Mouse (Mus musculus): ENCODE results near the gene Atp6v1e1.

- TF ChIP-seq CTCF (IDR thresholded peaks at IDR 0.05; ENCODE audit: control insufficient read depth, insufficient read depth, low read length), result no peak
- TF ChIP-seq POLR2A (IDR thresholded peaks at IDR 0.05; ENCODE audit: borderline replicate concordance, control insufficient read depth, low read depth, low read length), result no peak
Observed at GRCm38 (mm10) chr6:120841754-120842153, 19.2 kb upstream of the Atp6v1e1 start.

Measured in bone marrow, adult 2 months (tissue).